Mouse (Mus musculus) lung, adult 2 months (tissue): ENCODE results near the gene Zfp687.

Experiments
- CTCF ChIP-seq: fragments of 200-500 bp; IDR thresholded peaks from 2 replicates; pipeline ENCODE4 v1.5.1; 2011; ENCODE audit warnings: mild to moderate bottlenecking, low read length, control low read depth; ENCODE audit not compliant: insufficient read depth
- POLR2A ChIP-seq: fragments of 200-500 bp; IDR thresholded peaks from 2 replicates; pipeline ENCODE4 v1.6.1; 2011; ENCODE audit warnings: low read depth, mild to moderate bottlenecking, control low read depth, low read length, borderline replicate concordance; ENCODE audit errors: extremely low read depth

DNA sequence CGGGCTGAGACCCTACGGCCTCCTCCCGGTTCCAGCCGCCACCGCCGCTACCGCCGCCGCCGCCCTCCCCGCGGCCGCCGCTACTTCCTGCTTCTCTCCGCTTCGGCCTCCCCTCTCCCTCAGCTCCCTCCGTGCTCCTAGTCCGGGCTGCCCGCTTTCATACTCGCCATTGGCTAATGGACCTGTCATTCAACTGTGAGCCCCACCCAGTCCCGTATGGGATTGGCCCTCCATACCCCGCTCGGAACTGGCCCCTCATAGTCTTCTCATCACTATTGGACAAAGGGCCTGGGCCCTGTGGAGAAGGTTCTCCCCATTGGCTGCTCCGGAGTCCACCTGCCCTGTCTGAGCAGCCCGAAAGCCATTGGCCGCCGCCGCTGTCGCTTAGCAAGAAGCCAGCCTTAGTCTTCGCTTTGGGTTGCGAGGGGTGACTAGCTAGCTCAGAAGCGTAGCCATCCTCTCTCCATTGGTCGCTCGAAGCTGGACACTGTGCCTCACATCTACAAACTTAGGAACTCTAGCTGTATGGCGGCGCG is at the start of gene Zfp687:
- TF ChIP-seq POLR2A (peak; percentile 93; the same call in 1 of the 2 replicates), CTCF (no peak)
